Mouse (Mus musculus) spleen, embryonic (tissue): ENCODE results near the gene L1td1.
"Not testable (repeated sequence)": the region's sequence is repeated elsewhere in the genome, so short reads cannot be mapped to it uniquely, and the experiment has no call there.

Experiments
- CTCF ChIA-PET: fragments of 350-600 bp; sonication (Branson Sonifier 250); formaldehyde crosslinking; loops from one replicate; lab custom pipeline; 2022; lab: Charles Lee

Gene L1td1

DNA sequence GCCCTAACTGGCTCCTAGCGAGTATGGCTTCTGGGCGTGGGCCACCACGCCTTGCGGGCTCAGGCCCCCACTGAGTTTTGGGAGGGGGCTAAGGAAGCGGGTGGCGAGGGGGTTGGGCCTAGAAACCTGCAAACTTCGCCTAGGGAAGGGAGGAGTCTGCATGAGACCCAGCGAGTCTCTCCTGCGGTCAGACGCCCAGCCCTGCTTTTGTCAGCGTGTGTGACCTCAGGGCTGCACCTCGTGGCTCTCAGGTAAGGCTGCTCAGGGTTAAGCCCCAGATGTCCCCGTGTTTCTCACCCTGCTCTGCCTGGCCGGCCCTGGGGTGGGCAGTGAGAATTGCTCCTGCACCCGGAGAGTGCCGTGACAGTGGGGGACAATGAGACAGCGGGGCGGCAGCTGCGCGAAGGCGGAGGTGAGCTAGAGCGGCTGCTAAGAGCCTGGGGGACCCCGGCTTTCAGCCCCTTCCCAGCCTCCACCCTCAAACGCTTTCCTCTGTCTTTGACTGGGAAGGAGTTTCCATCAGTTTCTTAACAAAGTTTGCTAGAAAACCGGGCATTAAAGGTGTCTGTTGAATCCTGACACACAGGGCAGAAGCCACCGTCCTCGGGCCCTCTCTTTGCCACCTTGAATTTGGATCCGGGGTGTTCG is at the start of gene L1td1:
Gene L1td1 (plus strand): TSS at position 145 of the 648 bp plus-strand sequence.
- CTCF ChIA-PET = no interaction called here

DNA sequence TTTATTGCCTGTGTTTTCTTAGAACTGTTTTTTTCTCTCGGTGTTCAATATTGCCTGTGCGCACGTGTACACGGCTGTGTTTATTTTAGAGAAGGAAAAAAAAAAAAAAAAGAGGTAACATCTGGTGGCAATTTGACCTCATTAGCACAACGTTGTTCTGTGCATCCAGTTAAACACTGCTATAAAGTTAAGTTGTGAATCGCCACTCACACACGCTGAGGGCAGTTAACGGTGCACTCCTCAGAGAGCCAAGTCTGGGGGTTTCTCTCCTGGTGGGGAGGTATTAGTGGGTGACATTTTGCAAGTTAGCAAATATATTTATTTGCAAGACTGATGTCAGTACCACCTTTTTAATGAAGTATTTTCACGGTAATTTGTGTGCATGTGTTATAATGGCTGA is 49.0 kb upstream of the L1td1 start:
- CTCF ChIA-PET = no interaction called here

DNA sequence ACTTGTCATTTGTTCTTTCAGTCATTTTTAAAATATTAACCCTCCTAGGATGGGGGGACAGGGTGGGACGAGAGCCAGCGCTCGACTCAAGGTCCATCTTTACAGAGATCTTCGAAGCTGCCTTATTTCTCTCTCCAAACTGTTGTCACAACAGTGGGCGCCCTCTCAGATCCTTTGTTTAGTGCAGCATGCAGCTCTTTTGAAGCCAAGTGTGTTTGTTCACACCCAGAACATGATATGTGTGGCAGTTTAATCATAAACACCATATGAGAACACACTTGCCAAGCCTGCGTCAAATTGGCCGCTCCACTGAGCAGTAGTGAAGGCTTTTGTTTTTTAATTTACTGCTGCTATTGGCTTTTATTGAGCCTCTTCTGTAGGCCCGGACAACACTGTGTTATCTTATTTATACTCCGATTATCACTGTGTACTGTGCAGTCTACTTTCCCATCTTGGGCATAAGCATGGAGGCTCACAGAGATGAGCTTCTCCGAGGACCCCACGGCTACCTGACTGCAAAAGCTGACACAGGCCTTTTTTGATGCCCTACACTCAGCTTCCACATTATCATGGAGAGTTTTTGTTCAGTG is 39.8 kb upstream of the L1td1 start:
- CTCF ChIA-PET = no interaction called here

DNA sequence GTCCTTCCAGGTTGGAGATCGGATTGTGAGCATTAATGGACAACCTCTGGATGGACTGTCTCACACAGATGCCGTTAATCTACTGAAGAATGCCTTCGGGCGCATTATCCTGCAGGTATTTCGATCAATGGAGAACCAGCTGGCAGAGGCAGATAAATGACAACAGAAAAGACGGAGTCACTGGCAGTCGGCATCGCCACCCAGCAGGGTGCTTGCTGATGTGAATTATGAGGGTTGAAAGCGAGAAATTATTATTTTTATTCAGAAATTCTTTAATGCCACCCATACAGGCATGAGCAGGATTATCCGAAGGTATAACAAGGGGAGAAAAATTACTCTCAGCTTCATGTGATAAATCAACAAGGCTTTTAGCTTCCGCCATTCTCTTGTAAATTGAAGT is 38.4 kb upstream of the L1td1 start:
- CTCF ChIA-PET = no interaction called here

DNA sequence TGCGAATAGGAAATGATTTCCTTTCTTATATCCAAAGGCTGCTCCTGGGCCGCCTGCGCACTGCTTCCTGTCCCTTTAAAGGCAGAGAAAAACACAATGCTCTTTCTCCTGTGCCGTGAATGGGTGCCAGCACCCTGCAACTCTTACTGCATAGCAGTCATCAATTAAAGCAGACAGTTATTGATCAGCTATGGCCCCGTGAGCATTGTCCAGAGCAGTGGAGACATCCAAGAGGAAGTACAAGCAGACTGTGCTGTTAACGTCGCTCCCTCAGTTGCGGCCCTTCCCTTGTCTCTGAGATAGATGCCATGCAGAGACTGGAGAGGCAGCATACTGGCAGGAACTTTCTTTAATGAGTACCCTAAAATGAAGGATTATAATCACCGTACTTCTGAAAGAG is 38.0 kb upstream of the L1td1 start:
- CTCF ChIA-PET = no interaction called here

DNA sequence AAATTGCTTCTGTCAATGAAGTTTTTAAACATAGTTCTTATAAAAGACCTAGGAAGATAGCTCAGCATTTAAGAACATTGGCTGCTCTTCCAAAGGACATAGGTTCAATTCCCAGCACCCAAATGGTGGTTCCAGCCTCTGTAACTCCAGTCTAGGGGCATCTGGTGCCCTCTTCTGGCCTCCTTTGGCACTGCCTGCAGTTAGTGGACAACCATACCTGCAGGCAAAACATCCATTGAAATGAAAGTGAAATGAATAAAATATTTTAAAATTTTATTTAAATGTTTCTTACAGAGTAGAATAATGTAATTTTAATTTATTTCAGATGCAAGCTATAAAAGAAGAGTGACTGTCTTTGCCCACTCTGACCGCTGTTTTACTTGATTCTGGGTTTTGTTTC is 36.5 kb upstream of the L1td1 start:
- CTCF ChIA-PET = no interaction called here

DNA sequence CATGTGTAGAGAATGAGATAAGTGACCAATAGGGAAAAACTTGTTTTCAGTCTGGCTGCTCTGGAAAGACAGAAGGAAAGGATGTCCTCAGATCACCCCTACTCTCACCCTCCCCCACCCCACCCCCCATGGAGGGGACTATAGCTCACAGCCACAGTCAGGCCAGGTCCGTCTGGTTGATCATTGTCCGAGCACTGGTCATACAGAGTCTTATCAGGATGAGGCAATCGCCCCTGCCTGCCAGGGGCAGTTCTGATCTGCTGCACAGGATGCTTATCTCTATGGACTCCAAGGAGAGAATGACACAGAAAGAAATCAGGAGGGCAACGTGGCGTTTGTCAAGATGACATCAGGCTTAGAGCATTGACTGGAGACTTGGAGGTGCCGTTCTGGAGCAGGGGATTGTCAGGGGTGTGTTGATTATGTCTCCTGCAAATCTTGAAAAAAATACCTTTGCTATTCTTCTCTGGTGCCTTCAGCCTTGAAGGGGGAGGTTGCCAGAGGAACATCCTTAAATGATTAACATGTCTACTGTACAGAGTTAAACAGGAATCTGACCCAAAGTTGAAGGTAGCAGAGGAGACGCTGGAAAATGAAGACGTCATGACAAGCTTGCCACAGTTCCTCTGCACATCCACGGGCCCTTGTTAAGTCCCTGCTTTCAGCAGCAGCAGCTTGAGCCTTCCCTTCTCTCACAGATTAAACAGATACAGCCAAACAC is 32.9 kb upstream of the L1td1 start:
- CTCF ChIA-PET = interaction anchor here (0.7 kb wide), 2 partner anchors 19 to 133 kb away, joined by 4 to 5 read pairs; no protein-coding TSS in a partner anchor

DNA sequence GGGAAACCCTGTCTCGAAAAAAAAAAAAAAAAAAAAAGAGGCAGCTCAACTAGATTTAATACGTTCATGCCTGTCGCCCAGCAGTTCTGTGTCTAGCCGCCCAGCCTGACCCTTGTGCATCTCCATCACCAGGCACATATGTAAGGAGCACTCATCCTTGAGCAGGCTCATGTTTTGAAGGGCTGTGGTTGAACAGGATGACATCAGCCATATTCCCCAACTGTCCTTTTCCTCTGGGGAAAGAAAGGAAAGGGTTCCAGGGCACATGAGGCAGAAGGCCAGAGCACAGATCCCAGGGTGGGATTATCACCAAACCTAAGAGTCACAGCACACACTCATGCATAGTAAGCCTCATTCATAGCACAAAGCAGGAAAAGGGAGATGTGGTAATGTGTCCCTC is 28.6 kb upstream of the L1td1 start:
- CTCF ChIA-PET = no interaction called here

DNA sequence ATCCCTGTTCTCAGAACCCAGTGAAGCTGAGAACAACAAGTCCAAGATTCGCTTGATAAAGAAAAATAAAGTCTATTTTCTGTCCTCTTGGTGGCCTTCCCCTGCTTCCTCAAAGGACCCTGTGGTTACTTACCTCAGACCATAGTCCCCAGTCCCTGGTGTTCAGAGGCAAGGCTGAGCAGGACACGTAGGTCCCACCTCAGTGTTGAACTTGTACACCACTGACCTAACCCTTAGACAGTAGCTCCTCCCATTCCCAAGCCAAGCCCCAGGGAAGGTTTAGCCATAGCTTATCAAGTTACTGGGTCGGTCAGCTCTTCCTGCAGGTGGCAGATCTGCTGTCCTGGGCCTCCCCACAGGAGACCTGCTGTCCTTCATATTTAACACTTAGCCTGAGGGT is 27.6 kb upstream of the L1td1 start:
- CTCF ChIA-PET = no interaction called here

DNA sequence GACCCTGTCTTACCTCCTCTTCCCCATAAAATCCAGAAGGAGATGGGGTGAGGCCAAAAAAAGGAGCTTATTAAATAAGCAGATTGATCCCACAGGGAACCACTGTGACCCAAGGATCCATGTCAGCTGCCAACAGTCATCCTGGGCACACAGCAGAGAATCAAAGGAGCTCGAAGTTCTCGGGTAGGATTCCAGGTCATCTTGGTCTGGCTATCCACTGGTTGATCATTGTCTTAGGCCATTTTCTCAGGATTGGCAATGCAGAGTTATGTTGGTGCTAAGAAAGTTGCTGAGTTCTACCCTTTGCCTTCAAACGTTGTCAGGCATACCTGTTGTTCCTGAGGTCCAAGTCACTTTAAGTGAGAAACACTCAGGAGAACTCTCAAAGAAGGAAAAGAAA is 26.4 kb upstream of the L1td1 start:
- CTCF ChIA-PET = no interaction called here

DNA sequence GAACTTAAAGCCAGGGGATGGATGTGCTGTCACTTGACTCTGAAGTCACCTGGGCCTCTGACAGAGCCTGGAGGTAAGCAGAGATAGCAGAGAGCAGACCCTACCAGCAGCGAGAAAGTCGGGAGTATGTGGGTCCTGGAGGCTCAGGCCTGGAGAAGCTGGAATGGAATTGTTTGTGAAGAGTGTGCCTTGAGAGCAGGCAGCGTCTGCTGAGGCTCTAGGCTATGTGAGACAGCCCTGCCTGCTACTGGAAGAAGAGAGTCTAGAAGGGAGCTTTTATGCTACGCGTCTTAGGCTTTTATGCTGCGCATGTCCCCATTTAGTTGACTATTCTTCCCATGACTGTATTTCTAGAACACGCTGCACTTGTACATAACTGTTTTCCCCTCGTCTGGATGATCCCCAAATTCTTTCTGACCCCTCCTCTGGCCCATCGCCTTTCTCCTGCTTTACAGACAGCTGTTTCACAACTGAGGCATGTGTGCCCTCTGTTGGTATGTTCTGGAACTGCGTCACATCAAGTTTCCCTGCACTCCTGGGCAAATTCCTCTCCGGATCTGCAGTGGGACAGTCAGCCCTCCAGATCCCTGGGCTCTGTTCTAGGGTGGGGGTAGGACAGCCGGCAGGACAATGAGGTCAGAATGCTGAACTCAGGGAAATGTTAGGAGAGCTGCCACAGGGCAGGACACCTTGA is 24.2 kb upstream of the L1td1 start:
- CTCF ChIA-PET = no interaction called here

DNA sequence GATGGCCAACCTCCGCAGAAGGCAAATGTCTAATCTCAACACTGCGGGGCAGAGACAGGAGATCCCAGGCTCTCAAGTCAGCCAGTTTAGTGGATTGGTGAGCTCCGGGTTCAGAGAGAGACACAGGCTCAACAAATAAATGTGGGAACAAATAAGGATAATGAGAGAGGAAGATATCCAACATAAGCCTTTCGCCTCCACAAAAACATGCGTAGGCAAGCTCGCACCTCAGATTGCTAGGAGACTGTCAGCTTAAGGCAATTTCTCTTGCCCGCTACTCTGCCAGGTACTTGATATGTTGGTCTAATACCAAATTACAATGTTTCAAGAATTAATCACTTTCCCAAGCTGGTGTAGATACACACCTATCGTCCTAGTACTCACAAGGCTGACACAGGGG is 15.6 kb upstream of the L1td1 start:
- CTCF ChIA-PET = no interaction called here

DNA sequence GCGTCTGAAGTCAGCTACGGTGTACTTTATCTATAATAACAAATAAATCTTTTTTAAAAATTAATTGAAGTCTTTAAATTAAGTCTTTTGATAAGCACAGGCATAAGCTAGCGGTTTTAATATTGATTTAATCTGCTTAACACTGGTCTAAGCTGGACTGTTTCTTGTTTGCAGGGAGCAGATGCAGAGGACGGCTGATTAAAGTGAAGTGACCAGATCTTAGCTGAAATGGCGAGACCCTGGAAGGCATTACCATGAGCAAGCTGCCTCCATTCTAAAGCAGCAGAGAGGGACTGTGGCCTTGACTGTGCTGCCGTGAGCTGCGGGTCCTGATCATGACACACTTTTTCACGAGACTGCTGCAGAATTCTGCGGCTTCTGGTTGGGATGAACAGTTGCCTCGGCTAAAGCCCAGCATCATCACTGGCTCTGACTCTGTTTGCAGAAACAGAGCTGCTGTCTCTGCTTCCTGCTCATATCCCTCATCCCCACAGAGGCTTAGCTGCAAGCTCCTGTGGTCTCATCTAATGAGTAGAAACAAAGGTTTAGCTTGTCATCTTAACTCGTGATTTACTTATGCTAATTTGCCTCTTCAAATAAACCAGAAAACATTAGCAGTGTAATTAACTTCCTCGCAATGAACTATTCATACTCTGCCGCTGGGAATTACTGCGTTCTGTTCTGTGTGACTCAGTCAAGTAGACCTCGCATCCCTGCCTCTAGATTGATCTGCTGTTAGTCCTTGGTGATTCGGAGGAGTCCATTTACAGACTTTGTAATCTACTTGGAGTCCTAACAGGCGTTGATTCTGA is 8.6 kb upstream of the L1td1 start:
- CTCF ChIA-PET = no interaction called here

DNA sequence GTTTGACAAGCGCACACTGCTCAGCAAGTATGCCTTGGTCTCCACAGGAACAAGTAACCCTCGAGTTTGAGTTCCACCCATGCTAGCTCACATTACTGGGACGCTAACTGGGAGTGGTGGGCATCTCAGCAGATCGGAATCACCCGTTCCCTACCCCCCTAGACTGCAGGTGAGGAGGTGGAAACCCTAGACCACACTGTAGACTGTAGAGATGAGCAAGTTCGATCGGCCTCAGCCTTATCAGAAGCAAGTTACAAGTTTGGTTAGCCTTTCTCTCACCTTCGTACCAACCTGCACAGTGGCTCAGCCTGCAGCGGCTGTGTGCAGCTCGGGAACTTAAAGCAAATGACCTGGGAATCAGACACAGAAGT is 8.0 kb upstream of the L1td1 start:
- CTCF ChIA-PET = no interaction called here

DNA sequence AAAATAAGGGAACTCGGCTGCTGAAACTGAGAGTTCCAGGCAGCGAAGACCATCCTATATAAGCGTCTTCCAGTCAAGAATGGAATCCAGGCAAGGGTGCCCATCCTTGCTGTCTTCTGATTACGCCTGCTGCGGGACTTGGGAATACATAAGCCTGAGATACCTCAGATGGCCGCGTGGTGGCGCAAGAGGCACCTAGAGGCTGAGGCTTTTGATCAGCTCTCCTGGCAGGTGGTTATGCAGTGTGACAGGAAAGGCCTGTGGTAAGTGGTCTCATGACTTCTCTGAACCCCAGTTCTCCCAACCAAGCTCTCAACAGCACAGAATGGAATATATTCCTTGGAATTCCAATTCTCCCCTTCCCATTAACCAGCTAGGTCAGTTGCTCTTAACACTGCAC is 4.1 kb upstream of the L1td1 start:
- CTCF ChIA-PET = no interaction called here

DNA sequence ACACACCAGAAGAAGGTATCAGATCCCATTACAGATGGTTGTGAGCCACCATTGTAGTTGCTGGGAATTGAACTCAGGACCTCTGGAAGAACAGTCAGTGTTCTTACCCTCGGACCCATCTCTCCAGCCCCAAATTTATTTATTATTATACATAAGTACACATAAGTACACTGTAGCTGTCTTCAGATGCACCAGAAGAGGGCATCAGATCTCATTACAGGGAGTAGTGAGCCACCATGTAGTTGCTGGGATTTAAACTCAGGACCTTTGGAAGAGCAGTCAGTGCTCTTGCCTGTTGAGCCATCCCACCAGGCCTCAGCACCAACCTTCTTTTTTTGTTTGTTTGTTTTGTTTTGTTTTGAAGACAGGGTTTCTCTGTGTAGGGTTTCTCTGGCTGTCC is 1.9 kb upstream of the L1td1 start:
- CTCF ChIA-PET = not testable (repeated sequence)

DNA sequence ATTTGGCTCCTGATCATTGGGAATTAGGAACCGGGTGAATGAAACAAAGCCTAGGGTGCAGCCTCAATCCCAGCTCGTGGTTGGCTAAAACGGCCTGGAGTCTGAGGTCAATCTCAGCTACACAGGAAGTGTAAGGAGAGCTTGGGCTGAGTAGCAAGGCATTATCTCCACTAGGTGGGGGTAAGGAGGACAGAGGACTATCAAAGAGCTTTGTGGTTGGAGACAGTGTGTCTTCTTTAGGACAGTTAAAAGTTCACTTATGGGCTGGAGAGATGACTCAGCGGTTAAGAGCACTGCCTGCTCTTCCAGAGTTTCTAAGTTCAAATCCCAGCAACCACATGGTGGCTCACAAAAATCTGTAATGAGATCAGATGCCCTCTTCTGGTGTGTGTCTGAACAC is 1.1 kb upstream of the L1td1 start:
- CTCF ChIA-PET = no interaction called here

DNA sequence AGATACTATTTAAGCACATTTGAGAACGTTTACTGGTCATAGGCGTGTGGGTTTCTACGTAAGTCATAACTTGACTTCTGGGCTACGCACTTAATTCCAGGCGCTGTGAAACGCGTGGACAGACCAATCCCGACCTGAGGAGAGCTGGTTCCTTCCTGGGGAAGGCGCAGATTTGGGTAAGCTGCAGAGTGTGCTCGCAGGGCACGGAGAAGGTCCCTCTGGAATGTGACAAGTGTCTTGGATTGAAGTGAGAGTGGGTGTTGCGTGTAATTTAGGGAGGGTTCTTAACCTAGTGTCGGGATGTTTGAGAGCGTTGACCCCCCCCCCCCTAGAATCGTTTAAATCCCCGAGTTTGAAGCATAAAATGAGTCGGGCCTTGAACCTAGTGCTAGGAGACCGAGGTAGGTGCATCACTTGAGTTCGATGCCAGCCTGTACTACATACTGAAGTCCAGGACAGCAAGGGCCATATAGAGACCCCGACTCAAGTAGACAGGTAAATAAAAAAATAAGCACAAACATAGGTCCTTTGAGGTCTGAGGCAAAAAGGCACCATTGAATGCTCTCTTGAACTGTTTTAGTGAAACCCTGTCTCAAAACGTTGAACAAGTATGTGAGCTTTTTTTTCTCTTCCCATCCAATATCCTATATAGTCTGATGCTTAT is 893 bp downstream of the L1td1 start:
- CTCF ChIA-PET = no interaction called here

DNA sequence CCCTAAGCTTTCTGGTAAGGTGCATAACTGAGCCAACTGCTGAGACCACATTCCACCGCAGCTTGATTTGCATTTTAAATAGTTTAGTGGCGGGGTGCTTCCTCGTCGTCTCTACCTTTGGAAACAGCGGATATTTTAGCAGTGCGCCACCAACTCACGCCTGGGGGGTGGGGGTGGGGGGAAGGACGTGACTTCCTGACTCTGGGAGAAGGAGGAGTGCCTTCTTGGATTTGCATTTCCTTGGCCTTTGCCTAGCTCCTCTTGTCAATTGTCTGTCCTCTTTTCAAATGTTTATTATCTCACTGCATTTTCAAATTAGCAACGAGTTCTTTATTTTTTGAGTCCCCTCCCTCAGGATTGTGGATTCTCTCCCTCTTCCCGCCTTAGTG is 1.4 kb downstream of the L1td1 start:
- CTCF ChIA-PET = no interaction called here

DNA sequence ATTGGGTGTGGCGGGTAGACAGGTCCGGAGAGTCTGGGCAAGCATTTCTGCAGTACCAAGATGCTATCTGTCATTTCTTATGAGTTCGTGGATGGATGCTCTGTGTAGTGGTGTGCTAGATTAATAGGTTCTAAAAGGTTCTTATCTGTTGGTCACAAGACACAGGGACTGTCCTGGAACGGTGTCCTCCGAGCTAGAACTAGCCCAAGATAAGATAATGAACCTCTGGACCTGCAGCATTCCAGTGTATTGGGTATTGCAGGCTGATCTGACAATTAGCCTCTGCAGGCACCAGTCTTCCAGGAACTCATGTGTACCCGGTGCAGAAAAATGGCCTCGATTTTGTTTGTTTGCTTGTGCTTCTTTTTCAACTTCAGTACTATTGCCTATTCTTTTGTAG is 2.2 kb downstream of the L1td1 start:
- CTCF ChIA-PET = no interaction called here

DNA sequence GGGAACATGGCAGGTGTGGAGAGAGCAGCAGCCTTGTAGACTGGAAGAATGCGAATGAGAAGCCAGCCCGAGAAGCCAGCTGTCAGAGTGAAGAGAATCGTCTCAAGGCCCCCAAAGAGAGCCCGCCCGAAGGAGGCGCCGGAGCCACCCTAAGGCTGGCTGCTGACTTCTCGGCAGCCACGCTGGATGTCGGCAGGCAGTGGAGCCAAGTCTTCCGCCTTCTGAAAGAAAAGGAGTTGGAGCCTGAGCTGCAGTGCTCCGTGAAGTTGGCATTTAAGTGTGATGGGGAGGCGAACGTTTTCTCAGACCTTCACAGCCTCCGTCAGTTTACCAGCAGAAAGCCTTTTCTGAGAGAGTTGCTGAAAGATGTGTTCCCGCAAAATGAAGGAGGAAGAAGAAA is 7.1 kb downstream of the L1td1 start:
- CTCF ChIA-PET = no interaction called here
